Mouse (Mus musculus): ENCODE data around the gene Slc35e3. TPM values are rescaled to one million over a fixed set of nuclear protein-coding genes. Genes with fewer than 3 reads are reported as not detected.

Gene Slc35e3
- polyA plus RNA-seq, 1 experiment from 2014 or later = 37.3 TPM

DNA sequence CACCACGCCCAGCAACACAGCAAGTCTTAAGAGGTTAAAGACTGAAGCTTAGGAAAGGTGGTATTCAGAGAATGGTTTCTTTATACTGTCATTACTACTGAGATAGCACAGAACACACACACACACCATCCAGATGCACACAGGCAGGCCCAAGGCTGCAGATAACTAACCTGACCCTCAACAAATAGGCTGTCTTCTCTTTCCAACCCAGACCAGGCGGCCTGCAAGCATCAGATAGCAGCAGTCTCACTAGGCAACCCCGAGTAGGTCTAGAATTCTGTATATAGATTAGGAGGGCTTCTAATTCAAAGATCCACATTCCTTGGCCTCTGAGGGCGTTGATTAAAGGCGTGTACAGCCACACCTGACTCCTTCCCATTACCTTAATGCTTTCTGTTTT lies 14.0 kb downstream of the Slc35e3 start:
- Histone ChIP-seq H3K4me1 (no peaks in the 10 kb centered on the region), H3K4me3 (no peak overlapping the region), H3K9ac (replicated peaks) (no peak overlapping the region), H3K27ac (replicated peaks) (no peak overlapping the region), H3K9me3 (no peaks in the 10 kb centered on the region), H3K4me2 (replicated peaks) (no peak overlapping the region), H3K36me3 (peaks cover 19% of the 10 kb centered on the region), H3K27me3 (no peaks in the 10 kb centered on the region)
- ATAC-seq (ENCODE audit: low FRiP score, low read depth) = no peak
- 93% methylated on average over 5 of the region's 5 CpGs for WGBS

DNA sequence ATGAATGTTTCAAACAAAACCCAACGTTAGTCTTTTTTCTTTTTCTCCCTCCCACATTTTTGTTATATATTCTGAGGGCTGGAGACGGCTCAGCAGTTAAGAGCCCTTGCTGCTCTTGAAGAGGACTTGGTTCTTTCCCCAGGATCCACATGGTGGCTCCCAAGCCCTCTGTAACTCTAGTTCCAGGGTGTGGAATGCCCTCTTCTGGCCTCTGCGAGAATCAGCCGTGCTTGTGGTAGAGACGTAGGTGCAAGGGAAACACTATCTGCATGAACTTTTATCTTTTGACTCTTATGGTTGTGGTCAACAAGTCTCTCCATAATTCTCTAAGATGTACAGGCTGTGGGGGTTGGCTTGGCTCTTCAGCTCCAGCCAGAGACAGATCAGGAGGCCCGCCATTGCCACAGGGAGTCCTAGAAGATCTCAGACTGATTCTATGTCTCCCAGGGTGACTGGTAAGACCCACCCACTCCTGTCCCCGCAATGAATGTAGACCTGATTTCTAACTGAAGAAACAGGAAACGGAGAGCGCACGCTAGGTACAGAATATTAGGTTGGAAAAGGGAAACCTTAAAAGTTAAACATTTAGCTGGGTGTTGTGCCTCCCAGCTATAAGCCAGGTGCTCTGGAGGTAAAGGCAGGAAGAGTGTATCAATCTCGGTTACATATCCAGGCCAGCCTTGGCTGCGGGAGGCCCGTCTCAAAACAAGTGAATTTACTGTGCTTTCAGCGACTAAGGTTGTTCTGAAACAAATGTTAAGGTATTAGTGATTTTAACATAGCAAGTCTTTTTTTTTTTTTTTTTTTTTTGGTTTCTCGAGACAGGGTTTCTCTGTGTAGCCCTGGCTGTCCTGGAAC lies 14.7 kb downstream of the Slc35e3 start:
- Histone ChIP-seq H3K27me3 (no peaks in the 10 kb centered on the region), H3K36me3 (peaks cover 12% of the 10 kb centered on the region), H3K4me3 (no peak overlapping the region), H3K4me2 (replicated peaks) (no peak overlapping the region), H3K9ac (replicated peaks) (no peak overlapping the region), H3K4me1 (no peaks in the 10 kb centered on the region), H3K9me3 (no peaks in the 10 kb centered on the region), H3K27ac (replicated peaks) (no peak overlapping the region)
- 62% methylated on average over 15 of the region's 15 CpGs for WGBS
- ATAC-seq (ENCODE audit: low FRiP score, low read depth) = no peak

DNA sequence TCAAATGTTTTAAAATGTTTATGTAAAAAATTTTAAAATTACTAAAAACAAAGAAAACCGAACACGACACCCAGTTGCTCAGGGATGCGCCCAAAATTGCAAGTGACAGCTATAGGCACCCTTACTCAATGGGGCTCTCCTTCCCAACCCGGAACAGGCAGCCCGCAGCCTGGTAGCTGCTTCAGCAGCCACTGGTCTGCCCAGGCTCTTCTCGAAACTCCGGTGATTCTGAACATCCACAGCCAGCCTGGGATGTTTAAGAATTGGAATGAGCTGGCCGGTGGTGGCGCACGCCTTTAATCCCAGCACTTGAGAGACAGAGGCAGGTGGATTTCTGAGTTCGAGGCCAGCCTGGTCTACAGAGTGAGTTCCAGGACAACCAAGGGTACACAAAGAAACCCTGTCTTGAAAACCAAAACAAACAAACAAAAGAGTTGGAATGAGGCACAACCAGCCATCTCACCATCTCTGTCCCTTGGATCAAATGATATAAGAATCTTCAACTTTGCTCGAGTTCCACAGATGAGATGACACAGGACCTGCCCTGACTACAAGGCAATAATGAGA lies 15.4 kb downstream of the Slc35e3 start:
- Histone ChIP-seq H3K27ac (replicated peaks) (no peak overlapping the region), H3K9me3 (no peaks in the 10 kb centered on the region), H3K9ac (replicated peaks) (no peak overlapping the region), H3K27me3 (no peaks in the 10 kb centered on the region), H3K4me3 (no peak overlapping the region), H3K4me2 (replicated peaks) (no peak overlapping the region), H3K4me1 (no peaks in the 10 kb centered on the region), H3K36me3 (peaks cover 7% of the 10 kb centered on the region; the same call in 1 of the 2 replicates)
- ATAC-seq (ENCODE audit: low FRiP score, low read depth) = no peak
- WGBS = 94% methylated on average over 12 of the region's 12 CpGs

DNA sequence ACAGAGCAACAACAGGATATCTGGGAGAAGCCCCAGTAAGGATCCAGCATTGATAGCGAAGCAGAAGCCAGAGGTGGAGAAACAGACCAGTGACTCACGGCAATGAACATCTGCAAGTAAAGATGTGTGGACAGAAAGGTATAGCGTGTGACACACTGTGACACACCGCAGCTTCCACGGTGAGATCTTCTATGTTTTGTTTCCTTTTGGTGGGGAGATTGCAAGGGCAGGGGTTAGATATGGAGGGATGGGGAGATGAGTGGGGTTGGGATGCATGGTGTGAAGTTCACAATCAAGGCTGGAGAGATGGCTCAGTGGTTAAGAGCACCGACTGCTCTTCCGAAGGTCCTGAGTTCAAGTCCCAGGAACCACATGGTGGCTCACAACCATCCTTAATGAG lies 16.0 kb downstream of the Slc35e3 start:
- no peak for ATAC-seq (ENCODE audit: low FRiP score, low read depth)
- Histone ChIP-seq H3K4me2 (replicated peaks) (no peak overlapping the region), H3K36me3 (peaks cover 7% of the 10 kb centered on the region; the same call in 1 of the 2 replicates), H3K9me3 (no peaks in the 10 kb centered on the region), H3K4me1 (no peaks in the 10 kb centered on the region), H3K27ac (replicated peaks) (no peak overlapping the region), H3K4me3 (no peak overlapping the region), H3K27me3 (no peaks in the 10 kb centered on the region), H3K9ac (replicated peaks) (no peak overlapping the region)
- 94% methylated on average over 7 of the region's 7 CpGs for WGBS

DNA sequence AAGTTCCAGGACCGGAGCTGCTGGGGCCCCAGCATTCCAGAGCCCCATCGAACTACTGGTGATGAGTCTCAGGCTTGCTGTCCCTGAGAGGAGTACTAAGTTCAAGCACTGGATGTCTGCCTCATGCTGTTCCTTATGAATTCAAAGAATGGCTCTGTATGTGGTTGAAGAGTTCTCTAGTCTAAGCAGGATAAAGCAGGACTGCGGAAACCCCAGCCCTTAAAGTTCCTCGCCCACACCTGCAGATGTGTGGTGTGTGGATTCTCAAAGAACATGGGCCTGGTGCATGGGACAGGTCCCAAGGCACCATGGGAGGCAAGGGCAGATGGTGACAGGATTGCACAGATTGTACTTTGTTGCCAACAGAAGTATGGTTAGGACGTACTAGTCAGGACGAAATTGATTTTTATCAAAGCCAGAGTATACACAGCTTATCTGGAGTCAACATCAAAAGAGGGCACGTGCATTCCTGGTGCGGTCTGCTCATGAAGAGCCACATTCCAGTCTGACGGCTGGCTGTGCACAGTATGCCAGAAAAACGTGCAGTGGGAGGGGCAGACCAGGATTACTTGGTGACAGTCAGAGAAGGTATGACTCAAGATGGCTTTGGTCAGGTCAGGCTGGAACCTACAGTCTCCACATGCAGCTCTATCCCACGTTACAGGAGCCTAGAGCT lies 16.9 kb downstream of the Slc35e3 start:
- Histone ChIP-seq H3K4me1 (no peaks in the 10 kb centered on the region), H3K4me3 (no peak overlapping the region), H3K27me3 (no peaks in the 10 kb centered on the region), H3K9me3 (no peaks in the 10 kb centered on the region), H3K36me3 (peaks cover 7% of the 10 kb centered on the region; the same call in 1 of the 2 replicates), H3K27ac (replicated peaks) (no peak overlapping the region), H3K4me2 (replicated peaks) (no peak overlapping the region), H3K9ac (replicated peaks) (no peak overlapping the region)
- no peak for ATAC-seq (ENCODE audit: low FRiP score, low read depth)
- WGBS = 84% methylated on average over 11 of the region's 11 CpGs

DNA sequence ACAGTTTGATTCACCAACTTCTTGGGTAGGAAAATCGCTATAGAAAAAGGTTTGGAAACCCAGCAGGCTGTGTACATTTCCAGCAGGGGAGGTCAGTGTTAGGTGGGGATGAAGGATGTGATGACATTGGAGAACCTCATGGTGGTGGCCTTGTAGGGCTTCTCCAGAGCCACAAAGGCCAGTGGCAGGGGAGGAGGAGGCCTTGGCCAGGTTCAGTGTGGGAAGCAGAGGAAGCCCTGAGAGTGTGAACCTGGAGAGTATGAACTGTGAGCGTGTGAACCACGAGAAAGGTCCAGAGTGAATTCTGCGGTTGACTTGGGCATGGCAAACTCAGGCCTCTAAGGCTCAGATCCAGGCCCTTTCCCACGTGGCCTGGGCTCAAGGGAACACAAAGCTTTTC lies 17.6 kb downstream of the Slc35e3 start:
- no peak overlapping the region for H3K9ac ChIP-seq (replicated peaks)
- no peaks in the 10 kb centered on the region for H3K9me3 ChIP-seq
- no peak overlapping the region for H3K4me2 ChIP-seq (replicated peaks)
- H3K27ac ChIP-seq (replicated peaks) = no peak overlapping the region
- H3K4me3 ChIP-seq = no peak overlapping the region
- WGBS = 86% methylated on average over 5 of the region's 5 CpGs
- no peaks in the 10 kb centered on the region for H3K4me1 ChIP-seq
- H3K36me3 ChIP-seq = peaks cover 7% of the 10 kb centered on the region; the same call in 1 of the 2 replicates
- H3K27me3 ChIP-seq = no peaks in the 10 kb centered on the region
- ATAC-seq (ENCODE audit: low FRiP score, low read depth) = no peak

DNA sequence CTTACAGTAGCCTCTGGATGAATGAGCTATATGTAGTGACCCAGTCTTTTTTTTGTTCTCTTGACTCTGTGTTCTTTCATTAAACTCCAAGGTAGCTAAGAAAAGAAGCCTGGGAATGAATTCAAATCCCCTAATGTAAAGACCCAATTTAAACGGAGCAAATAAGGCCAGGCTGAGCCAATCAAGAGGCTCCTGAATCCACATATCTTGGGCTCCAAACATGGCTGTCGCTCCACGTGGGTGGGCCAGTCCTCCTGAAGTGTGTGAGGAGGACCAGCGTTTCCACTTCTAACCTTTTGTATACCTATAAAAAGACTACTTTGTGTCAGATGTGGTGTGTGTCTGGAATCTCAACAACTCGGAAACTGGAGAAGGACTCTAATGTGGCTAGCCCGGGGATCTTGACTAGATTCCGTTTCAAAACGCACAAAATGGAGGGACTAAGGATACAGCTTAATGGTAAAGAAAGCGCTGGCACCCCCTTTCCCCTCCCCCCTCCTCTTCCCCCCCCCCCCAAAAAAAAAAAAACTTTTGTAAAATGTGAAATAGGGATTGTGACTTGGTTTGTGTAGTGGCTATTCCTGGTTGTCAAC lies 18.6 kb downstream of the Slc35e3 start:
- no peaks in the 10 kb centered on the region for H3K9me3 ChIP-seq

DNA sequence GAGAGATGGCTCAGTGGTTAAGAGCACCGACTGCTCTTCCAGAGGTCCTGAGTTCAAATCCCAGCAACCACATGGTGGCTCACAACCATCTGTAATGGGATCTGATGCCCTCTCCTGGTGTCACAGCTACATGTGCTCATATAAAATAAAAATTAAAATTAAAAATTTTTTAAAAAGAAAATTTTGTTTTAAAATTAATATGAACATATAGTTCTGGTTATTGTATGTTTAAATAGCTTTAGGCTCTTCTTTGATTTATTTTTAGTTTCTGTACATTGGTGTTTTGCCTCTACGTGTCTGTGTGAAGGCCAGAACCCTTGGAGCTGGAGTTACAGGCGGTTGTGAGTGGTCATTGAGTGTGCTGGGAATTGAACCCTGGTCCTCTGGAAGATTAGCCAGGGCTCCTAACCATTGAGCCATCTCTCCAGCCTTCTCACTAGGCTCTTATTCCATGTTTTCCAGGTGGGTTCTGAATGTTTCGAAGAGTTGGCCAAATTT lies 19.2 kb downstream of the Slc35e3 start:
- Histone ChIP-seq H3K36me3 (no peaks in the 10 kb centered on the region), H3K9ac (replicated peaks) (no peak overlapping the region), H3K4me2 (replicated peaks) (no peak overlapping the region), H3K4me1 (no peaks in the 10 kb centered on the region), H3K27ac (replicated peaks) (no peak overlapping the region), H3K4me3 (no peak overlapping the region), H3K27me3 (no peaks in the 10 kb centered on the region), H3K9me3 (no peaks in the 10 kb centered on the region)
- WGBS = 99% methylated on average over 4 of the region's 4 CpGs
- ATAC-seq (ENCODE audit: low FRiP score, low read depth) = no peak

More for the DNA sequence above, 18.6 kb downstream of the Slc35e3 start:
- Histone ChIP-seq H3K9ac (replicated peaks) (no peak overlapping the region), H3K4me2 (replicated peaks) (no peak overlapping the region), H3K4me3 (no peak overlapping the region), H3K27ac (replicated peaks) (no peak overlapping the region), H3K4me1 (no peaks in the 10 kb centered on the region), H3K36me3 (no peaks in the 10 kb centered on the region), H3K27me3 (no peaks in the 10 kb centered on the region)
- 85% methylated on average over 9 of the region's 9 CpGs for WGBS
- ATAC-seq (ENCODE audit: low FRiP score, low read depth) = no peak

DNA sequence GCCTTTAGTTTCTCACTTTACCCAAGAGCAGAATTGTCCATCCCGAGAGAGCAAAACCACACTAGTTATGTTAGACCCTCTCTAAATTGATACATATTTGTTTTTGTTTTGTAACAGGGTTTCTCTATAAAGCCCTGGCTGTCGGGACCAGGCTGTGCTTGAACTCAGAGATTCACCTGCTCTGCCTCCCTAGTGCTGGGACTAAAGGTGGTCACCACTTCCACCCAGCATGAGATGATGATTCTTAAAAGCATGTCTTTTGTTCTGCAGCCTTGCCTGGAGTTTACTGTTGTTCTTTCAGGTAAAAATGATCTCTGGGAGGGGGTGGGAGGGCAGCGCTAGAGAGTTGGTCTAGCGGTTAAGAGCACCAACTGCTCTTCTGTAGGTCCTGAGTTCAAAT lies 19.8 kb downstream of the Slc35e3 start:
- Histone ChIP-seq H3K4me1 (no peaks in the 10 kb centered on the region), H3K9me3 (no peaks in the 10 kb centered on the region), H3K4me3 (no peak overlapping the region), H3K9ac (replicated peaks) (no peak overlapping the region), H3K36me3 (no peaks in the 10 kb centered on the region), H3K27ac (replicated peaks) (no peak overlapping the region), H3K4me2 (replicated peaks) (no peak overlapping the region), H3K27me3 (no peaks in the 10 kb centered on the region)
- WGBS = 96% methylated on average over 4 of the region's 4 CpGs
- ATAC-seq (ENCODE audit: low FRiP score, low read depth) = no peak

DNA sequence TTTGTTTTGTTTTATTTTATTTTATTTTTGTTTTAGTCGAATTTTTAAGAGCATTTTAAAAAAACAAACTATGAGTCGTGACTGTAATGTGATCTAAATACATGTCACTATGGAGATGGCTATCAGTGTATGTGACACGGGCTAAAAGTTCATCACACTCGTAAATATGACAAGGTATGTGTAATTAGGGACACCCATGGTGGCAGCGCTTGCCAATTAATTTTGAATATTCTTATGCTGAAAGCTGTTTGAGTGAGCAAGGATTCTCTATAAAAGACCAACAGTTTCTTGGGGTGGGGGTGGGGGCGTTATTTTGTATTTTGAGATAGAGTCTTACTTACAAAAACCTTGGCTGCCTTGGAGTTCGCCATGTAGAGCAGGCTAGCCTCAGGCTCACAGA lies 20.5 kb downstream of the Slc35e3 start:
- no peak overlapping the region for H3K4me2 ChIP-seq (replicated peaks)
- H3K9me3 ChIP-seq = no peaks in the 10 kb centered on the region
- no peak overlapping the region for H3K4me3 ChIP-seq
- WGBS = 83% methylated on average over 7 of the region's 7 CpGs
- no peaks in the 10 kb centered on the region for H3K36me3 ChIP-seq
- no peak overlapping the region for H3K27ac ChIP-seq (replicated peaks)
- H3K27me3 ChIP-seq = no peaks in the 10 kb centered on the region
- no peak overlapping the region for H3K9ac ChIP-seq (replicated peaks)
- H3K4me1 ChIP-seq = no peaks in the 10 kb centered on the region
- ATAC-seq (ENCODE audit: low FRiP score, low read depth) = no peak

DNA sequence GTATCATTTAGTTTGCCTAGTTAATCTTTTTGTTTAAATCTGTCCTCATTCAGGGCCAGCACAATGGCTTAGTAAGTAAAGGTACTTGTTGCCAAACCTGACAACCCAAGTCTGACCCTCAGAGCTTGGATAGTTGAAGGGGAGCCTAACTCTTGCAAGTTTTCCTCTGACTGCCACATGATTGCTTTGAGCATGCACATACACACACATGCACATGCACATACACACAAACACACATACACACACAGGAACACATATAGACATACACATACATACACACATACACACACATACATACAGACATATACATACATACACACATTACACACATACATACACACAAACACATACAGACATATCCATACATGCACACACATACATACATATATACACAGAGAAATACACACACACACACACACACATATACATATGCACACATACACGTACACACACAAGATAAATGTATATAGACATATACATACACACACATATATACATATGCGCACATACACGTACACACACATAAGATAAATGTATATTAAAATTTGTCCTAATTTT lies 21.3 kb downstream of the Slc35e3 start:
- WGBS = 90% methylated on average over 3 of the region's 3 CpGs
- Histone ChIP-seq H3K9me3 (no peaks in the 10 kb centered on the region), H3K4me2 (replicated peaks) (no peak overlapping the region), H3K27ac (replicated peaks) (no peak overlapping the region), H3K27me3 (no peaks in the 10 kb centered on the region), H3K4me1 (no peaks in the 10 kb centered on the region), H3K9ac (replicated peaks) (no peak overlapping the region), H3K36me3 (no peaks in the 10 kb centered on the region), H3K4me3 (no peak overlapping the region)
- ATAC-seq (ENCODE audit: low FRiP score, low read depth) = no peak
